Mouse (Mus musculus) right cerebral cortex, adult 18-20 months (tissue): ENCODE measurements around the gene Tac1.
"Not testable (repeated sequence)": the region's sequence is repeated elsewhere in the genome, so short reads cannot be mapped to it uniquely, and the experiment has no call there.

ENCODE experiments used
- DNase-seq: peaks from one replicate; pipeline ENCODE4 v3.0.0; 2022; ENCODE audit warnings: mixed read lengths

Tac1 gene

GRCm38 (mm10) chr6:7554829-7555391 is at the start of gene Tac1:
Tac1 (plus strand) TSS chr6:7554879.
- peak; percentile 15 for DNase-seq

DNA sequence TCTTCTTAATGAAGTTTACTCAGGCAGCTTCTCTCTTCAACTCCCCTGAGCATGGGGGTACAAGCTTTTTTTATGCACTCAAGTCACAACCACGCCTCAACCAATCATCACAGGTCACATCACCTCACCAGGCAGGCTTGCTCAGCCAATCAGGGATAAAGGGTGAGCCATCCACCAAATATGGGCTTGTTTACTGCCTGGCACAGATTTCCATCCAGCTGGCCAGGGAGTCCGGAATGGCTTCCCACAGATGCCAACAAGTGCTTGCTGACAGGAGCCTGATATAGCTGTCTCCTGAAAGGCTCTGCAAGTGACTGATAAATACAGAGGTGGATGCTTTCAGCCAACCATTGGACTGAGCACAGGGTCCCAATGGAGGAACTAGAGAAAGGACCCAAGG is 11.2 kb upstream of the Tac1 start:
- DNase-seq: not testable (repeated sequence)

- DNase-seq: no peak
These were observed 1.2 kb downstream of the Tac1 start for GRCm38 (mm10) chr6:7555688-7556476.

GRCm38 (mm10) chr6:7558164-7558563 is 3.5 kb downstream of the Tac1 start:
- DNase-seq: no peak

GRCm38 (mm10) chr6:7562524-7562923 is 7.8 kb downstream of the Tac1 start:
- no peak for DNase-seq

DNA sequence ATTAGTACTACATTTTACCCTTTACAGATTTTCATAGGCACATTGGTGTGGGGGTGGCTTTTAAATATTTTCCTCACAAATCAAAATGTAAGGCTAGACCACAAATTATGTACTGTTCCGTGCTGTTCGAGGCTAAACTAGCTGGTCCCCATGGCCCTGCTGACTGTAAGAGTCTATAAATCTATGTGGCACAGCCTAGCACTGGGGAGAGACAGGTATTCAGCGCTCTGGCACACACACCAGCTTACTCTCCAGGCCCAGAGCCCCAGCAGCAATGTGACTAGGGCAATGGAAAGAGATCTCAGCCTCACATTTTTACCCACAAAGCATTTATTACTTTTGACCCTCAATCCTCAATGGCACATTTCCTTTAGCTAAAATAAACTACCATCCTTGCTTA is 9.9 kb downstream of the Tac1 start:
- no peak for DNase-seq

DNA sequence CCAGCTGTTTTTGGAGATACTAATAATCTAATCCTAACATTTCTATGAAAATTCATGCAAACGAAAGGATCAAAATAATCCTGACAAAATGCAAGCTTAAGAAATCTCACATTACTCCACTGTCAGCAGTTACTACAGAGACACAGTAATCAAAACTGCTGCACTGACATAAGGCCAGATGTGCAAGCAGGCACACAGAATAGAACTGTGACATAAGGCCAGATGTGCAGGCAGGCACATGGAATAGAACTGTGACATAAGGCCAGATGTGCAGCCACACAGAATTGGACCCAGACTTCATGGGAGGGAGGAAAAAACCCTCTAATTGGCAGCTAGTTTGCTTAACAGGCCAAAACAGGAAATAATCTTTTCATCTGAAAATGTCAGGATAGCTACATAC is 16.5 kb downstream of the Tac1 start:
- DNase-seq: no peak

- no peak for DNase-seq
These were observed 23.4 kb downstream of the Tac1 start for GRCm38 (mm10) chr6:7578031-7578430.

DNA sequence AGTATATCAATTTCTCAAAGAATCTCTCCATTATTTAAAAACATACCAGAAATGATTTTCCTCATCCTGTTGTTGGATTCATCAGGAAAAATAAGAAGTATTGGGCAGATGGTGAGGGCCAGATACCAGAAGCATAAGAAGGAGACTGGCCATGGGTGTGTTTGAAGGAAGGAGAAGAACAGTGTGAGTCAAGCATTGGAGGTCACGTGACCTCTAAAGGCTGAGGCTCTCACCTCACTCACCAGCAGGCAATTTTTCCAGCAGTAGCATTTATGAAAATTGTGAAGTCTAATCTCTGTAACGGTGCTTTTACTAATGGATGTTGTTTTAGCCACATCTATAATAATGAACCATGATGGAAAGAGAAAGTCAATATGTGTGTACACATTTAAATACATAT is 39.8 kb downstream of the Tac1 start:
- DNase-seq: no peak

DNA sequence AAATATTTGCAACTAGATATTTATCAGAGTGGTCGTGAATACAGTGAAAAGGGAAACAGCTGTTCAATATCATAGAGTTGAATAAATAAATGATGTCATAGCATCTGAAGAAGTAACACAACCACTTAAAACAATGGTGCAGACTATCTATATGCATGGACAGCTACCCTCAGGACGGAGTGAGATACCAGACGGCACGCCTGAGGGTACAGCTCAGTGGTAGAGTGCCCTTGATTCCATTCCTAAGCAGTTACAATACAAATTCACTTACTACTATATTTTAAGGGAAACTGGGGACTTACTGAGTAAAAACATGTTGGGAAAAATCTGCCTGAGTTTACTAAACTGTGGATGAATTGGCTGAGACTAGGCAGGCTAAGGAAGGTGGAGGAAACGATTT is 43.7 kb downstream of the Tac1 start:
- DNase-seq: no peak

DNA sequence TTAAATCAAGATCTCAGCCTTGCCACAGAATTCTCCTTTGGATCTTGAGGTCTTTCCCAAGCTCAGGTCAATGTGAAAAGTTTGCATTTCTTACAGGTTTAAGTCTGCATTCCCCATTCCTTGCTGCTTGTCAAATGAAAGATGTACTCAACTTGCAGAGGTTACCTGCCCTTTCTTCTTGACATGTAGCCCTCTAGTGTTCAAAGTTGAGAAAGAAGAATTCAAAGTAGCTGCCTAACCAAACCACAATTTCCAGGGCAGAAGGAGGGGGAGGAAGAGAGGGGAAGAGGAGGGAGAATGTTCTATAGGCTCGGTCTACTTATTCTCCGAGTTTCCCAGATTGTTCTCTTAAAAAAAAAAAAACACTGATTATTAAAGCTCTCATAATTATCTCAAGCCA is 45.5 kb downstream of the Tac1 start:
- DNase-seq: no peak

DNA sequence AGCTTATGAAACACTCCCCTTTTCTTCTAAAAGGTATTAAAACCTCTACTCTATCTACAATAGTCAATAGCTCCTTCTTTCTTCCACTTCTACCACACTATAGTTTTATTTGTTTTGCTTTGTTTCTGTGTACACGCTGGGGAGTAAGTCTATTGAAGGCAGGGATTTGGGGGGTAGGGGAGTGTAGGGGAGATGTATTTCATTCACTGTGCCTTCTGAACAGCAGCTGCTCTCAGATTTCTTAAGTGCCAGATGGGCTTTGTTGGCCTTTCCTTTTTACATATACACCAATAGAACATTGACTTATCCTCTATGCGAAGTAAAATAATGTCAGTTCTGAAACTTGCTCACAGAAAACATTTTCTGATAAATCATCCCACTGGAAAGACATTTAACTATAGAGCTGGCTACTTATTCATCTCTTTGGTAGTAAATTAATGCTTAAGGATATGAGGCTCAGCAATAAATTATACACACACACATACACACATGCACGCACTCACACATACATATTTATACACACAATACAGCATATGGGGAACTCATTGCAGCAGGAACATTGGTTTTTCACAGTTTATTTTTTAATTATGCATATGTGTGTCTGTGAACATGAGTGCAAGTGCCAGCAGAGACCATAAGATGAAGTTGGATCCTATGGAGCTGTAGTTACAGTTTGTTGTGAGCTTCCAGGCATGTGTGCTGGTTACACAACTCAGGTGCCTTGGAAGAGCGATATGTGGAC is 46.8 kb downstream of the Tac1 start:
- no peak for DNase-seq

DNA sequence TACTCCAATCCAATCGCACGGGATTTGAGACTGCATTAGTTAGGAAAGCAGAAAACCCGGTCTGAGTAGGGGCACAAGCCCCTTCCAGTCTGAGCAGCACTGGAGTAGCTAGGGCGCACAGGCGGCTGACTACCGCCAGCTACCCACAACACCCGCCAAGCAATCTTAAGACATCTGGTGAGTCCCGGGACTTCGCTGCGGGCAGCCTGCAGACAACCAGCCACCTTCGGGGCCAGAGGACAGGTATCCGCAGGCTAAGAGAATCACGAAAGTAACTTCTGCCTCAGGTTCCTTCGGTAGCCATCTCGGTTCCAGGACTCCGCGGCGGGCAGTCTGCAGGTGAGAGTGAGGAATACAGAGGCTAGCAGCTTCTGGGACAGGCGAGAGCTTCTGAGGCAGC is 59.0 kb downstream of the Tac1 start:
- DNase-seq: not testable (repeated sequence)
